Mouse (Mus musculus): ENCODE results near the gene Ddb2.

The Ddb2 gene

DNA sequence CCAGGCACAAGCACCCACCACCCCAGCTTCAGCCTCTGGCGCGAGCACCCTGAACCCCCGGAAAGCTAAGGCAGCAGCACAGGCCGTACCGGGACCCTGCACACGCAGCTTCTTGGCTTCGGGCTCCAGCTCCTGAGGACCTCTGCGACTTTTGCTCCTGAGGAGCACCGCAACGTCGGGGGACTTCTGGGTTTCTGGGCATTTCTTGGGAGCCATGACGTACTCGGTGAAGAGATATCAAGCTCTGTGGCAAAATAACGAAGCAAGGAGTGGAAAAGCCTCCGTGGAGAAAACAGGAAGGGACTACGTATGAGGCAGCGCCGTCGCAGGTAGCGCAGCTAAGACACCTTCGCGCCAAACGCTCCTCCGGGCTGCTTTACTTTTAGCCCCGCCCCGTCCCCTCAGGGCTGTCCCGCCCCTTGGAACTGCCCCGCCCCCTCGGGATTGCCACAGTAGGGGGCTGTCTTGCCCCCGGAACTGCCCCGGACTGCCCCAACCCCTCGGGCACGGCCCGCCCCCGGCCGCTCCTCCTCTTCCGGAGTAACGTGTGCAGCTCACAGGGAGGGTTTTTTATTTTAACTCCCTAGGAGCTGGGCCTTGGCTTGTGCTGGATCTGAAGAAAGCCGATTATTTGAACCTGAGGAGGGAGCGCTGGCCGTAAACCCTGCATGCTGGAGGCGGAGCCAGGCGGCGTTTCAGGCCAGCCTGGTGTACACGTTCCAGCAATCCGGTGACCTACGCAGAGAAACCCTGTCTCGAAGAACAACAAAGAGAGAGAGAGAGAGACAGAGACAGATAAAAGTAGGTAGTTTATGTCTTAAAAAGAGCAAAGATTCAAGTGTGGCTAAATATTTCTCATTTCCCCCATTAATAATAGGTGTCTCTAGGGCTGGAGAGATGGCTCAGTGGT, at the start of gene Ddb2:
Gene Ddb2 (minus strand): TSS at position 382 of the 910 bp plus-strand sequence.
- DNase-seq, result peak; percentile 87

DNA sequence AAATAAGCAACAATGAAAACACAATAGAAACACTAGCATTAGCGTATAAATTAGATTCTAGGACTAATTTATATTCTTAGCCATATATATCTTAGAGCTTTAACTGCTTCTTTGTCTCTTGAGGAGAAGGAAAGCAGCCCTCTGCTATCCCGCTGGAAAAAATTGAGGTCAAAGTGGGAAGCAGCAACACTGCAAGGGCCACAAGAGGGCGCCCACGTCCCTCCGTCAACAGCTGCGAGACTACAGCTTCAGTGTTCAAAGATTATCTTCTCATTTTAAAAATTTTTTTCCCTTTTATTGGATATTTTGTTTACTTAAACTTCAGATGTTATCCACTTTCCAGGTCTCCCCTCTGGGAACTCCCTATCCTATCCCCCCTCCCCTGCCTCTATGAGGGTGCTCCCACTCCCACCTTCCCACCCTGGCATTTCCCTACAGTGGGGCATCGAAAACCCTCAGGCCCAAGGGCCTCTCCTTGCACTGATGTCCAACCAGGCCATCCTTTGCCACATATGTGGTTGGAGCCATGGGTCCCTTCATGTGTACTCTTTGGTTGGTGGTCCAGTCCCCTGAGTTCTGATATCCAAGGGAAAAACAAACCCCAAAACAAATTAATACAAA, 49.2 kb upstream of the Ddb2 start:
- DNase-seq, result peak; percentile 66

DNA sequence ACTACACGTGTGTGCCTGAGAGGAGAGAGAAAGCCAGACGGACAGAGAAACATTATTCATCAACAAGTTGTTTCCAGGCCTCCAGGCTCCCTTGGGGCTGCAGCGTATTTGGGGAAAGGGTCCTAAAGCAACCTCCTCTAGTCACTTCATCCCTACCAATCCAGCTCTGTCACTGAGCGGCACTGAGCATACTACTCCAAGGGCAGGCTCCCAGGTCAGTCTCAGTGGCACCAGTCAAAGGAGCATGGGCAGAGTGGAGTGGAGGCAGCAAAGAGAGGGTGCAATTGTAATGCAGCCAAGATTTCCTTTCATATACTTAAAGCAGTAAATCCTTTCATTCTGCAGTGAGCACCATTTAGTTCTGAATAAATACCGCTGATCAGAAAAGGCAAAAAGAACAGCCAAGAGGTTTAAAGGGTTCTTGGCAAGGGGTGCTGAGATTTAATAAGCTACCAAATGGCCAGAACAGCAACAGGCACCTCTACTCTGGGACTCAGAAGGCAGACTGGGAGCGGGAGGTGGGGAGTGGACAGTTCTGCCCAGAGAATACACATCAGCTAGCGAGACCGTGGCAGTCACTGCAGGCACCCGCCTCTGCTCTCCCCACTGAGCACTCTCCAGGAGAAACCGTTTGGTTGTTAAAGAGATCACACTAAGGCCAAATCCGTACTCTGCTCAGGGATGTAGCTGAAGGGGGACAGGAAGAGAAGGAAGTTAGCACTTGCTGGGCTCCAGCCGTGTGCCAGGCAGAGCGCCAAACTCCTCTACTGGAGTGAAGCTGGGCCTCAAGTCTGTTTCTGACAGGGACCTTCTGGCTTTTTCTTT, 47.8 kb upstream of the Ddb2 start:
- DNase-seq, result peak; percentile 45

DNA sequence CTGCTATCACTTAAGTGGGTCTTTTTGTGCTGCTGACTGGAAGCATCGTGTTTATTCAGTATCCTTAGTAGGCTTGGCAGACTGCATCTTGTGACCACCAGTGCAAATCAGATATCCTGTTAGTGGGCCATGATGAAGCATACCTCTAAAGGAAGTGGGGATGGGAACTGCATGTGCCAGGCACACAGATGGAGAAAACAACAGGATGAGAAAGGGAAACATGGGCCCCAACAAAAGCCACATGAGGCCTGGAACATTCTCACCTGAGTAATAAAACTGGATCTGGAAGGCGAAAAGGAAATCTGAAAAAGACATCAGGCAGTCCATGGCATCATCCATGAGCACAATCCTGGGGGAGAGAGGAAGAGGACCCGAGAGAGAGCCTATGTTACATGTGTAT, 47.2 kb upstream of the Ddb2 start:
- no peak for DNase-seq

DNA sequence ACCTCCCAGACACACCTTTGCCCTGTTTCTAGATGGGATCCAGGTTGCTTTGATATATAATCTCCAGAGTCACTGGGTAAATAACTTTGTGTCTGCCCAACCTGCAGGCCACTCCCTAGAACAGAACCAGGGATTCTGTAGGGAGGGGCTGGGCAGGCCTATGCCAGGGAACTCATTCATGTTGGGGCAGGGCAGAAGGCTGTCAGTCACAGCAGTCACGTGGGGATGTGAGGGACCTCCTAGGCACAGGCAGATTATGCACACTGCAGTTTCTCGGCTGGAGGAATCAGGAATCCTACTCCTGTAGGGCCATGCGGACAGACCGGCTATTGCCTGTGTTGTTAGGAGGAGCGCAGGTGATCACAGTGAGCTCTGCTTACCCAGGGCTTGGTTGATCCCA, 44.6 kb upstream of the Ddb2 start:
- DNase-seq, result no peak

DNA sequence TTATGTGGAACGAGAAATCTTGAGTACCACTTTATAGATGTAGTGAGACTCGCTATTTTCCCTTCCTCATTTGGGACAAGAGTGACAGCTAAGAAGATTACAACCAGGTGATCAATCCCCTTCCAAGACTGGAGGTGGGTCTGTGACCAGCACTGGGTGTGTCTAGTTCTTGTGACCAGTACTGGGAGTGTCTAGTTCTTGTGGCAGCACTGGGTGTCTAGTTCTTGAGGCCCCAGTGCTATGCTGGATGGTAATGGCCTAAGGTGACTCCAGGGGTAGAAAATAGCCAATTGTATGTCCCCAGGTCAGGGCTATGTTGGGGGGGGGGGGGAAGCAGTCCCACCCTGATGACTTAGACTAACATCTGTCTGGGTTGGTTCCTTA, 42.6 kb upstream of the Ddb2 start:
- DNase-seq, result no peak

DNA sequence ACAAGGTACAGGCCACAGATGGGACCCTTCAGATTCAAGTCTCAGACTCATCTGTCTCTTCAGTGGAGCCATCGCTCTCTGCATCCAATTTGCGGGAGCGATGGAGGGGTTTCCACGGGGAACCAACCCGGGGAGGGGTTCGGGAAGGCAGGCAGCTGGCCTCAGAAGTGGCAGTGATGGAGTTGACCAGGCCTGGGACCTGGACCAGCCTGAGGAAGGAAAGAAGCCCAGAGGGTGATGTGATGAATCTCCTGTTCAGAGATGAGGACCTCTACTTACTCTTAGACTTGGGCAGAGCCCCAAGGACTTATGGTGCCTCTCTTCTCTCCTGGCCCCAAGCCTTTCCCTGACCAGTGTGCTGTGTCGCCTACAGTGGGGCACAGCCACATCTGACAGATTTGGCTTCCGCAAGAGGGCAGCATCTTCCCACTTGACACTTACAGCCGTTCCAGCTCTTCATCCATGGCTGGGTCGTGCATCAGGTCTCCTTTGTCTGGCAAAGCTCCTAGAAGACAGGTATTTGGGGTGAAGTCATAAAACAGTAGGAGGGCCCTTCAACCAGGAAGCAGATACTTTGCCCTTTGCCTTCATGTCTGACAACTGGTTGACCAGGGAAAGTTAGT, 42.1 kb upstream of the Ddb2 start:
- DNase-seq, result no peak

GRCm38 (mm10) chr2:91269687-91270133, 32.9 kb upstream of the Ddb2 start:
- DNase-seq, result no peak

DNA sequence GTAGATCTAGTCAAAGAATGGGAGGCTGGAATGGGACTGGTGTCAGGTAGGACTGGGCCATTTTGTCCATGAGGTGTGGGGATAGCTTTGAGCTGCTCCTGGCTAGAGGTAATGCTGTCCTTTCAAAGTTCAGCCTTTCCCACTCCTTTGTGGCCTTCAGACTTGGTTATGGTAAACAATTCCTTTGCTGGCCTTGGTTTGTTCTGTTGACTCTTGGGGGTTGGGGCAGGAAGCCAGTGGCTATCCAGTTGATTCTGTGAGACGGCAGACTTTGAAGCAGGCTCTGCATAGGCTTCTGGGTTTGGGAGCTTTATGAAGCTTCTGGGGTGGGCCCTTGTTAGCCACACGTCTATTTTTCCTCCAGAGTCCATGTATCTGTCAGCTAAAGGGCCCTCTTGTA, 31.9 kb upstream of the Ddb2 start:
- no peak for DNase-seq

DNA sequence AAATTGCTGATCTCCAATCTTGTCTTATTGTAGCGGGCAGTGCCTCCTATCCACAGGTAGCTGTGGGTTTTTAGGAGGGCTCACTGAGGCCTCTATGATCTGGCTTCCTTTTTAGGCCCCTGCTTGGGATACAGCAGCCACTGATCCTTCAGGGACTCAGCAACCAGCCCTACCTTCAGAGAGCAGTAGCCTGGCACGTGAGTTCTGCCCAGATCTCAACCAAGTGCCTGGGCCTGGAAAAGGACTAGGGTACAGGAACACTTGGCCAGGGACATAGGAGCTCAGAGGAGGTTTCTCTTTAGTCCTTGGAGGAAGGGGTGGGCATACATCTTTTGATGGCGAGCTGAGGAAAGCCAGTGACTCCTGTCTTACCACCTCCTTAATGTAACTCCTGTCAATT, 31.3 kb upstream of the Ddb2 start:
- no peak for DNase-seq

- peak; percentile 99 for DNase-seq
Measured at GRCm38 (mm10) chr2:91264711-91265681, 28.2 kb upstream of the Ddb2 start, which contains the start of gene Arfgap2. TSS of gene Arfgap2 (plus strand) at chr2:91264974.

- DNase-seq, result no peak
Measured at GRCm38 (mm10) chr2:91263692-91264660, 27.2 kb upstream of the Ddb2 start.

DNA sequence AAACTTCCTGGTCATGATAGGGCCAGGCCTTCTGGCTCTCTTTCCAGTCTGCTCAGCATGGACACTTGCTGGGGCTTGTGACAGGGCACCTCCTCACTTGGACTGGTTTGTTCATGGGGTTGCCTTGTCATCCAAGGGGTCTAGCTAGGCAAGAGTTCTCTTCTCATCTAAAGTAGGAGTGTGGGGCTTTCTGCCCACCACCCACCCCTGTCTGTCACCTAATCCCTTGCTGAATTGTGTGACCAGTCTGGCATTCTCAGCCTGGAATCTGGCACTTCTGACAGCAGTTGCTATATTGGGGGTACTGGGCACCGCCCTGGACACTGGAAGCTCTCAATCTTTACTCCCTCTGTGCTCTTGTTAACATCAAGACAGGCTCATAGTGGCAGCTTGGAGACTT, 22.7 kb upstream of the Ddb2 start:
- no peak for DNase-seq

DNA sequence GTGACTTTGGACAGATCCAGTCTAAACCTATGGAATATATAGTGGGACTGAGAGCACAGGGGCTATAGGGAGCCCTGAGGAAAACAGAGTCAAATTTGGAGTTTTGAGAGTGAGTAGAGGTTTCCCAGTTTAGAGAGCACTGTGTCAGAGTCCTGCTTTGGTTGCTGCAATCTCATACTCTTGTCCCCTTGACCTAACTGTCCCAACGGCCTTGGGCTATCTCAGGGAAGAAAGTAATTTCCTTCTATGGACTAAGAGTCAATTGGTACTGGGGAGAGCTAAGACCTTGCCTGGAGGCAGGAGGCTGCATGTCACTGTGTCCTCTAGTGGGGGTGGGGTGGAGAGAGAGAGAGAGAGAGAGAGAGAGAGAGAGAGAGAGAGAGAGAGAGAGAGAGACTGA, 22.0 kb upstream of the Ddb2 start:
- DNase-seq, result no peak

DNA sequence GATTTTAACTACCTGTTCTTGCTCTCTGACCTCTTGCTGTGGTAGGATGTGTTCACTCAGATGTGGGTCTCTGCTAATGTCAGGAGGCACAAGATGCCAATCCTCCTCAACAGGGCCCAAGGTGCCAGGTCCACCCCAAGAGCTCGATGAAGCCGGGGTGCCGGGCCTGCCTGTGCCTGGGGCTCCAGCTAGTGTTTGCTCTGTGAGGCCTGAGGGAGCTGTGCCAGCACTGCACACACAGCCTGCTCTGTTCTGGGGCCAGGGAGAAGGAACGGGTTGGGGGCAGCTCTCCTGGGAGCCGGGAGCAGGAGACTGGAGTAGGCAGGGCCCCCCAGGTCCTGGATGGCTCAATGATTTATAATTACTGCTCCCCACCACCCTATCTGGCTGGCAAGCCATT, 21.3 kb upstream of the Ddb2 start:
- DNase-seq, result peak; percentile 32

DNA sequence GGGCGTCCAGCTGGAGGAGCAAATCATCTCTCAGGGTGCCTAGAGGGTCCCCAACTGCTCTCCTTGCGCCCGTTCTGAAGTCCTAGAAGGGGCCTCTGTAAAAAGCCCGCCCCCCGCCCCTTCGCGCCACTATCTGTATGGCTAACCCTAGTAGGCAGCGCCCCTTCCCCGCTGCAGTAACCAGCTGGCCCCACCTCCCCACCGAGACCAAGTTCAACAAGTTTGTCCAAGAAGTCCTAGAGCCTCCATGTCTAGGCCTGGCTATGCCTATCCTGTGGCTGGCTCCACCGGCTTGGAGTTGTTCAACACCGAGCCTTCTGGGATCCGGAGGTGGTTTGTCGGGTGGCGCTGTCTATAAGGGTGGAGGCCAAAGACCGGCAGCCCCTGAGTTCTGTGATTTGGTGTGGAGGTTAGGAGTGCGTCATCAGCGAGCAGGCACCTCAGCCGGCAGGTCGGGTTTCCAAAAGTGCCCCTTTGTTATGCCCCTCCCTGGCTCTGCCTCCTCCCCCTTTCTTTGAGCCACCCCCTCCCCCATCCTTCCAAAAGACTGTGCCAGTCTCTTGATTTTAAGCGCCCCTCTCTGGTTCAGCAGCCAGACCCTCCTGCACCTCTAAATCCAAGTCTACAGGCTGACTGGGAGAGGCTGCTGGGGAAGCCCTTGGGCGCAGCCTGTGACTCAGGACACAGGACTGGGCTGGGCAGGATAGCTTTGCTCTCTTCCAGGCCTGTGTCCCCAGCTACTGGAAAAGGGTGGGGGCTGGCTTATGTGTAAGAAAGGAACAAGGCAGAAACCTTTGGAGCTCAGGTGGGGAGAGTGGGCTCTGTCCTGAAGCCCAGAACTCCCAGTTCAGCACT, 20.6 kb upstream of the Ddb2 start:
- no peak for DNase-seq

DNA sequence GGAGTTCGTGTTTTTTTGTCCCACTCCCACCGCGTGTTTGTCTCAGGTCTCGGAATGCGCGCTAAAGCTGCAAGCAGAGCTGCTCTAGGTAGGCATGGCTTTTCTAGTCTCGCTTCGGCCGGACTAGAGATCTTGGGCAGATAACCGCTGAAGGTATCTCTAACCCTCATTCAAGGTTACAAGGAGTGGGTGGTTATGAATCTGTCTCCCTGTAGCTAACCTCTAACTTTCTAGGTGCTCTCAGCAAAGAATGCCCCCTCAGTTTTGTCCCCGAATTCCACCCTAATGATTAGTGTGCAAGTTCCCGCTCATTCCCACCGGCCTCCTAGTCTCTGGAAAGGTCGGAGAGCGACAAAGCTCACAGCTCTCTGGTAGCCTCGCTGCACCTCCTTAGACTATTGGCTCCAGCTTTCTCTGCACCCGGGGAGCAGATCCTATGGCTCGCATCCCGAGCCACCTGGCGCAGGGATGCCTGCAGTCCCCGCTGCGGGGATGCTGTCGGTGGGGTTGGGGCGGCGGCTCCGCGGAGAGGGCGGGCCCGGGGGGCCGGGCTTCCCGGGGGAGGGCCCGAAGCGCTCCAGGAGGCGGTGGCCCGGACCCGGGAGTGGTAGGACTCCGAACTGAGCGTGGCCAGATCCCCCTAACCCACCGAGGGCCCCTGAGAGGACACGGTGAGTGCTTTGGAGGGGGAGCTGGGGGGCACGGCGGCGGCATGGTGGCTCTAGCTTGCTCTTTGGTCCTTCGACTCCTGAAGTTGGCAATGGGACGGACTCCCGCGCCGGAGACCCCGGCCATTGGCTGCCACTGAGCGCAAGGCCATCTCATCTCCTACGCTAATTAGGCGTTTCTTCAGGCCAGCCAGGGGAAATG, 19.7 kb upstream of the Ddb2 start:
- DNase-seq, result peak; percentile 71

DNA sequence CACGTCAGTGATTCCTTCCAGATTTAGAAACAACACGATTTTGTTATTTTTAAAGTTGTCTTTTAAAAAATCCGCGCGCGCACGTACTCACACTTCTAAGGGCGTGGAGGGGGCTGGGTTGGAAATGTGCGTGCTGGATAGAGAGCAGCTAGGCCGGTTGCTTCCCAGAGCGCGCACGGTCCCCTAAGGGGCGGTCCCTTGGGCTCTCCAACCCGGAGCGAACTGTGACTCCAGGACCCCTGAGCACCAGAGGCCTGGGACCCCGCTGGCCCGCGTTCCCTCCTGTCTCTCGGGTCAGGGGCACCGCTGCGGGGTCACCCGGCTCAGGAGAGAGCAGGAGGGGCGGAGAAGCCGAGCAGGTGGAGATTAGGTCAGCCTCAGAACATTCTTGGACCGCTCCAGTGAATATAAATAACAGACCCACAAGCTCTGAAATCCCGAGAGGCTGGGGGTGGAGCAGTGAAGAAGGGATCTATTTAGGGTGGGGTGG, 18.9 kb upstream of the Ddb2 start, which contains the start of gene Pacsin3:
Gene Pacsin3 (plus strand): TSS at position 294 of the 490 bp plus-strand sequence.
- DNase-seq, result peak; percentile 44

All from right cerebral cortex, postnatal 25 days (tissue).